Mouse (Mus musculus) G1E (cell line): Measurements from ENCODE around the gene Vav3.

Experiments used
- CTCF ChIP-seq: IDR thresholded peaks from 2 replicates; pipeline ENCODE4 v1.5.1; 2012; ENCODE audit warnings: low read depth, low read length, inconsistent platforms, mixed read lengths
- GATA1 ChIP-seq: IDR thresholded peaks from 2 replicates; pipeline ENCODE4 v1.6.1; 2012; ENCODE audit warnings: borderline replicate concordance, low read length, inconsistent platforms, mixed read lengths

DNA sequence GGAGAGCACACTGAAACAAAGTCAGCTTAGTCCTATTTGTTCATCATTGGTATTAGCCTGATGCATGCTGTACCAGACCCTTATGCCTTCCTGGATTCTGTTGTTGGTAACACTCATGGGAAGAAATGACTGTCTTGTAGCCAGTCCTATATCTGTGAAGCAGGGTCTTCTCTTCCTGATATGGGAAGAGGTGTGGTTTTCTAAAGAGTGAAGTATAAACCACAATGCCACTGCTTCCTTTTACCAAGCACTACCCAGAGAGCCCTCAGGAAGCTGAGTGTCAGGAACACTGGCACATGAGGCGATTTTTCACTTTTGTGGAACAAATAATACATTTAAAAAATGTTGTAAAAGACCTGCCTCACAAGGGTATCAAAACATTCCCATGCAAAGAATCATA lies 231.0 kb downstream of the Vav3 start:
- TF ChIP-seq CTCF (no peak), GATA1 (no peak)
